Mouse (Mus musculus) heart, embryonic 13.5 days (tissue): ENCODE results near the gene Zfp735. TPM values are rescaled to one million over a fixed set of nuclear protein-coding genes. Genes with fewer than 3 reads are reported as not detected.

Experiments used
- ATAC-seq: fragments of 200-750 bp; cut with Nextera tagmentation; 2 replicates; pipeline ENCODE4 v1.8.0; 2017; ENCODE audit warnings: moderate TSS enrichment; ENCODE audit not compliant: insufficient number of reproducible peaks, low FRiP score, low TSS enrichment; ENCODE audit errors: extremely low read depth
- H3K27ac ChIP-seq: fragments of 300-500 bp; sonication (generic); replicated peaks from 2 replicates; pipeline ENCODE4 v1.5.1; 2015; ENCODE audit warnings: moderate library complexity, mild to moderate bottlenecking, inconsistent platforms
- H3K27me3 ChIP-seq: fragments of 300-500 bp; sonication (generic); replicated peaks from 2 replicates; pipeline ENCODE4 v1.6.1; 2015; ENCODE audit warnings: mild to moderate bottlenecking, inconsistent platforms
- H3K36me3 ChIP-seq: fragments of 300-500 bp; sonication (generic); 2 replicates; pipeline ENCODE4 v1.6.1; 2015; ENCODE audit warnings: mild to moderate bottlenecking, inconsistent platforms
- H3K4me1 ChIP-seq: fragments of 300-500 bp; sonication (generic); 2 replicates; pipeline ENCODE4 v1.6.1; 2015; ENCODE audit warnings: inconsistent platforms
- H3K4me2 ChIP-seq: fragments of 300-500 bp; sonication (generic); 2 replicates; pipeline ENCODE4 v1.6.1; 2015; ENCODE audit warnings: inconsistent platforms, mild to moderate bottlenecking, moderate library complexity
- H3K4me3 ChIP-seq: fragments of 300-500 bp; sonication (generic); 2 replicates; pipeline ENCODE4 v1.5.1; 2015; ENCODE audit warnings: moderate library complexity, mild to moderate bottlenecking, inconsistent platforms
- H3K9ac ChIP-seq: fragments of 300-500 bp; sonication (generic); 2 replicates; pipeline ENCODE4 v1.6.1; 2015; ENCODE audit warnings: inconsistent platforms, mild to moderate bottlenecking, moderate library complexity
- H3K9me3 ChIP-seq: fragments of 300-500 bp; sonication (generic); 2 replicates; pipeline ENCODE4 v1.6.1; 2016; ENCODE audit warnings: inconsistent platforms
- WGBS: fragments of 180-500 bp; shearing (Covaris S2); methylation state at CpG from one replicate; pipeline ENCODE4 v1.1.7; 2015; ENCODE audit warnings: mixed read lengths; 5-methylcytosine and 5-hydroxymethylcytosine counted together
- polyA plus RNA-seq: library from polyadenylated mRNA; unstranded; fragments of >200 nt; fragmentation: Nextera tagmentation; extraction: Ambion mirVana; gene quantifications from 2 replicates; pipeline ENCODE4 v1.2.1, GENCODE M21; 2015

Zfp735 gene
- polyA plus RNA-seq = not detected in 2 replicates

GRCm38 (mm10) chr11:73688478-73688877 is at the start of gene Zfp735:
Gene Zfp735 (plus strand): TSS chr11:73688778.
- 55% methylated on average over 2 of the region's 2 CpGs for whole genome bisulfite sequencing
- no peak for ATAC-seq
- H3K4me2 ChIP-seq = no peak within 1 kb of the TSS

GRCm38 (mm10) chr11:73759115-73759514 is 70.5 kb downstream of the Zfp735 start:
- H3K4me3 ChIP-seq = no peak overlapping the region
- no peaks in the 10 kb centered on the region for H3K4me1 ChIP-seq
- H3K9ac ChIP-seq = no peak overlapping the region
- no peaks in the 10 kb centered on the region for H3K27me3 ChIP-seq
- peaks cover 32% of the 10 kb centered on the region for H3K9me3 ChIP-seq
- no peak overlapping the region for H3K27ac ChIP-seq
- no peak for ATAC-seq
- H3K36me3 ChIP-seq = no peaks in the 10 kb centered on the region
- no peak overlapping the region for H3K4me2 ChIP-seq

More at GRCm38 (mm10) chr11:73688478-73688877, at the start of gene Zfp735:
- Histone ChIP-seq H3K4me1 (no peaks in the 10 kb centered on the region), H3K27ac (no peak within 1 kb of the TSS), H3K27me3 (no peaks in the 10 kb centered on the region), H3K9me3 (peaks cover 17% of the 10 kb centered on the region; the same call in 1 of the 2 replicates), H3K36me3 (no peaks in the 10 kb centered on the region), H3K9ac (no peak within 1 kb of the TSS), H3K4me3 (no peak within 1 kb of the TSS)

Other genes with a start within 250 kb of the Zfp735 start
- gene Olfr380, start 231.3 kb upstream of the Zfp735 start, polyA plus RNA-seq = not detected in 2 replicates
- gene Olfr381, start 197.2 kb upstream of the Zfp735 start, polyA plus RNA-seq = not detected in 2 replicates
- gene Olfr382, start 171.6 kb upstream of the Zfp735 start, polyA plus RNA-seq = not detected in 2 replicates
- gene Olfr385, start 95.8 kb upstream of the Zfp735 start, polyA plus RNA-seq = not detected in 2 replicates
- gene Olfr384, start 90.2 kb upstream of the Zfp735 start, polyA plus RNA-seq = not detected in 2 replicates
- gene Olfr389, start 91.9 kb downstream of the Zfp735 start, polyA plus RNA-seq = not detected in 2 replicates
- gene Olfr390, start 94.2 kb downstream of the Zfp735 start, polyA plus RNA-seq = not detected in 2 replicates
- not detected in 2 replicates for gene Olfr391-ps, start 114.3 kb downstream of the Zfp735 start, polyA plus RNA-seq
- not detected in 2 replicates for gene Olfr392, start 128.3 kb downstream of the Zfp735 start, polyA plus RNA-seq
- gene Olfr393, start 162.7 kb downstream of the Zfp735 start, polyA plus RNA-seq = not detected in 2 replicates
- gene Olfr394, start 202.0 kb downstream of the Zfp735 start, polyA plus RNA-seq = not detected in 2 replicates
- not detected in 2 replicates for gene Olfr395, start 220.5 kb downstream of the Zfp735 start, polyA plus RNA-seq
- gene Olfr23, start 247.9 kb downstream of the Zfp735 start, polyA plus RNA-seq = not detected in 2 replicates